Mouse (Mus musculus) bone marrow, adult 2 months (tissue): Measurements from ENCODE around the gene Clcc1.

Experiments
- CTCF ChIP-seq: fragments of 200-500 bp; IDR thresholded peaks from 2 replicates; pipeline ENCODE4 v1.5.1; 2011; ENCODE audit warnings: low read length, control low read depth; ENCODE audit not compliant: control insufficient read depth, insufficient read depth
- POLR2A ChIP-seq: fragments of 200-500 bp; IDR thresholded peaks from 2 replicates; pipeline ENCODE4 v1.6.1; 2011; ENCODE audit warnings: low read depth, mild to moderate bottlenecking, control low read depth, low read length, borderline replicate concordance; ENCODE audit not compliant: control insufficient read depth

DNA sequence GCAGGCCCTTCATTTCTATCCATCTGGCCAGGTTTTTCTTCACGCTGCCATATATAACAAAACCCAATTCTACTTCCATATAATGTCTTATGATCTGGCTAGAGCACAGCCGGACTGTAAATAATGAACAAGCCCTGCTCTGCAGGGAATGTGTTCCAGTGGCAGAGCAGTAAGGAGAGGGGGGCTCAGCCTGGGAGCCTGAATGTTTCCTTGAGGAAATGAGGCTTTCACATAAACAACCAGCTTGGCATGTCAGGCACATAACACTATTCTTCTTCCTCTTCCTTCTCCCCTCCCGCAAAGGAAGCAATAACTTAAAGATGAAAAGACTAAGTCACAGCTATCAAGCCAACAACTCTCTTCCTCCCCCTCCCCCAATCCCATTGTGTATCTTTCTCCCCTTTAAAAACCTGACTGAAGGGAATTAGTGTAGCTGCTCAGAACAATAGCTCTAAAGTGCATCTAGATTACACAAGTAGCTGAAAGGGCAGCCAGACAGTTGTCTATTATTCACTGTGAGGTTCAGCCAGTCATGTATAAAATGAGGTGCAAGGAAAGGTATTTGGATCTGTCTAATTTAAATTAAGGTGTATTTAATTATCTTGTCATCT, 59.5 kb downstream of the Clcc1 start:
- no peak for TF ChIP-seq POLR2A
- no peak for TF ChIP-seq CTCF
